Mouse (Mus musculus): Measurements from ENCODE around the gene Dync1li2. TPM values are rescaled to one million over a fixed set of nuclear protein-coding genes. Genes with fewer than 3 reads are reported as not detected.

The Dync1li2 gene
- 50.4 TPM for polyA plus RNA-seq (2017; shearing (Covaris generic))

GRCm38 (mm10) chr8:104442299-104443124 is at the start of gene Dync1li2:
TSS of gene Dync1li2 (minus strand) at chr8:104443047.

GRCm38 (mm10) chr8:104395703-104396357 is 47.0 kb downstream of the Dync1li2 start, which contains the start of gene Cmtm4:
TSS of gene Cmtm4 (minus strand) at chr8:104395807.

Other genes starting within 250 kb of the Dync1li2 start
- 60.2 TPM for gene Tk2, start 194.5 kb downstream of the Dync1li2 start, polyA plus RNA-seq (2017; shearing (Covaris generic))
- gene Cklf, start 192.2 kb downstream of the Dync1li2 start, polyA plus RNA-seq (2017; shearing (Covaris generic)) = 71.4 TPM
- gene Cmtm2a, start 149.9 kb downstream of the Dync1li2 start, polyA plus RNA-seq (2017; shearing (Covaris generic)) = not detected
- gene Gm45711, start 133.0 kb downstream of the Dync1li2 start, polyA plus RNA-seq (2017; shearing (Covaris generic)) = not detected
- not detected for gene Cmtm1, start 132.9 kb downstream of the Dync1li2 start, polyA plus RNA-seq (2017; shearing (Covaris generic))
- gene Gm11020, start 121.5 kb downstream of the Dync1li2 start, polyA plus RNA-seq (2017; shearing (Covaris generic)) = not detected
- gene Cmtm2b, start 120.8 kb downstream of the Dync1li2 start, polyA plus RNA-seq (2017; shearing (Covaris generic)) = not detected
- gene Cmtm3, start 103.6 kb downstream of the Dync1li2 start, polyA plus RNA-seq (2017; shearing (Covaris generic)) = 5.7 TPM
- 0.87 TPM for gene Cmtm4, start 47.2 kb downstream of the Dync1li2 start, polyA plus RNA-seq (2017; shearing (Covaris generic))
- 0.49 TPM for gene Terb1, start 66.9 kb upstream of the Dync1li2 start, polyA plus RNA-seq (2017; shearing (Covaris generic))
- gene Nae1, start 91.6 kb upstream of the Dync1li2 start, polyA plus RNA-seq (2017; shearing (Covaris generic)) = 77.4 TPM
- gene Car7, start 91.6 kb upstream of the Dync1li2 start, polyA plus RNA-seq (2017; shearing (Covaris generic)) = 4.0 TPM
- gene Pdp2, start 148.4 kb upstream of the Dync1li2 start, polyA plus RNA-seq (2017; shearing (Covaris generic)) = 4.5 TPM
- not detected for gene Cdh16, start 181.3 kb upstream of the Dync1li2 start, polyA plus RNA-seq (2017; shearing (Covaris generic))
- 237 TPM for gene Rrad, start 188.3 kb upstream of the Dync1li2 start, polyA plus RNA-seq (2017; shearing (Covaris generic))
- 170 TPM for gene Ciao2b, start 198.9 kb upstream of the Dync1li2 start, polyA plus RNA-seq (2017; shearing (Covaris generic))